Mouse (Mus musculus): ENCODE results near the gene Wdr25. TPM values are rescaled to one million over a fixed set of nuclear protein-coding genes. Genes with fewer than 3 reads are reported as not detected.
A peak's percentile ranks its signal among the peaks of the same experiment; 100 is the strongest.

Wdr25 gene
- polyA plus RNA-seq, 1 experiment from 2014 or later, result 5.6 TPM

- no peaks in the 10 kb centered on the region for H3K4me1 ChIP-seq (ENCODE audit: control insufficient read depth, insufficient read depth, low read length)
- ATAC-seq (replicated peaks; ENCODE audit: insufficient number of reproducible peaks, low FRiP score, low TSS enrichment, low read depth), result no peak
- 60% methylated on average over 1 of the region's 1 CpGs for WGBS
- no peak overlapping the region for H3K4me2 ChIP-seq (ENCODE audit: low read depth, low read length)
- H3K9me3 ChIP-seq (replicated peaks; ENCODE audit: control insufficient read depth, low read length), result no peaks in the 10 kb centered on the region
- H3K9ac ChIP-seq (replicated peaks; ENCODE audit: low read length), result no peak overlapping the region
- H3K4me3 ChIP-seq (ENCODE audit: low read depth, low read length), result no peak overlapping the region
- H3K36me3 ChIP-seq (replicated peaks; ENCODE audit: control insufficient read depth, insufficient read depth, low read depth, low read length), result no peaks in the 10 kb centered on the region
- no peak for DNase-seq (ENCODE audit: low spot score)
- no peak overlapping the region for H3K27ac ChIP-seq (replicated peaks; ENCODE audit: low read depth, low read length)
- no peaks in the 10 kb centered on the region for H3K27me3 ChIP-seq (ENCODE audit: control insufficient read depth, insufficient read depth, low read length)
These were observed 46.8 kb downstream of the Wdr25 start for GRCm38 (mm10) chr12:108940255-108940654.

- no peak overlapping the region for H3K27ac ChIP-seq (replicated peaks; ENCODE audit: low read depth, low read length)
- H3K4me3 ChIP-seq (ENCODE audit: low read depth, low read length), result no peak overlapping the region
- H3K9me3 ChIP-seq (replicated peaks; ENCODE audit: control insufficient read depth, low read length), result no peaks in the 10 kb centered on the region
- no peaks in the 10 kb centered on the region for H3K36me3 ChIP-seq (replicated peaks; ENCODE audit: control insufficient read depth, insufficient read depth, low read depth, low read length)
- H3K4me2 ChIP-seq (ENCODE audit: low read depth, low read length), result no peak overlapping the region
- DNase-seq (ENCODE audit: low spot score) (no peak), ATAC-seq (replicated peaks; ENCODE audit: insufficient number of reproducible peaks, low FRiP score, low TSS enrichment, low read depth) (no peak)
- WGBS, result 56% methylated on average over 2 of the region's 2 CpGs
- no peak overlapping the region for H3K9ac ChIP-seq (replicated peaks; ENCODE audit: low read length)
- no peaks in the 10 kb centered on the region for H3K27me3 ChIP-seq (ENCODE audit: control insufficient read depth, insufficient read depth, low read length)
- H3K4me1 ChIP-seq (ENCODE audit: control insufficient read depth, insufficient read depth, low read length), result no peaks in the 10 kb centered on the region
These were observed 47.9 kb downstream of the Wdr25 start for GRCm38 (mm10) chr12:108941282-108941681.

- DNase-seq (ENCODE audit: low spot score), result no peak
These were observed 48.9 kb downstream of the Wdr25 start for GRCm38 (mm10) chr12:108942203-108942923.

GRCm38 (mm10) chr12:108953011-108953550, 59.6 kb downstream of the Wdr25 start:
- 85% methylated on average over 9 of the region's 9 CpGs for WGBS
- no peak for ATAC-seq (replicated peaks; ENCODE audit: insufficient number of reproducible peaks, low FRiP score, low TSS enrichment, low read depth)
- Histone ChIP-seq H3K9me3 (replicated peaks; ENCODE audit: control insufficient read depth, low read length) (no peaks in the 10 kb centered on the region), H3K36me3 (replicated peaks; ENCODE audit: control insufficient read depth, insufficient read depth, low read depth, low read length) (no peaks in the 10 kb centered on the region), H3K4me1 (ENCODE audit: control insufficient read depth, insufficient read depth, low read length) (no peaks in the 10 kb centered on the region), H3K27ac (replicated peaks; ENCODE audit: low read depth, low read length) (no peak overlapping the region), H3K9ac (replicated peaks; ENCODE audit: low read length) (no peak overlapping the region), H3K4me2 (ENCODE audit: low read depth, low read length) (no peak overlapping the region), H3K4me3 (ENCODE audit: low read depth, low read length) (no peak overlapping the region), H3K27me3 (ENCODE audit: control insufficient read depth, insufficient read depth, low read length) (no peaks in the 10 kb centered on the region)
- DNase-seq (ENCODE audit: low spot score), result no peak

More at GRCm38 (mm10) chr12:108942203-108942923, 48.9 kb downstream of the Wdr25 start:
- Histone ChIP-seq H3K4me1 (ENCODE audit: control insufficient read depth, insufficient read depth, low read length) (no peaks in the 10 kb centered on the region), H3K36me3 (replicated peaks; ENCODE audit: control insufficient read depth, insufficient read depth, low read depth, low read length) (no peaks in the 10 kb centered on the region), H3K27ac (replicated peaks; ENCODE audit: low read depth, low read length) (no peak overlapping the region), H3K4me3 (ENCODE audit: low read depth, low read length) (no peak overlapping the region), H3K9ac (replicated peaks; ENCODE audit: low read length) (no peak overlapping the region), H3K9me3 (replicated peaks; ENCODE audit: control insufficient read depth, low read length) (no peaks in the 10 kb centered on the region), H3K27me3 (ENCODE audit: control insufficient read depth, insufficient read depth, low read length) (no peaks in the 10 kb centered on the region), H3K4me2 (ENCODE audit: low read depth, low read length) (no peak overlapping the region)
- 81% methylated on average over 14 of the region's 14 CpGs for WGBS
- ATAC-seq (replicated peaks; ENCODE audit: insufficient number of reproducible peaks, low FRiP score, low TSS enrichment, low read depth), result no peak

GRCm38 (mm10) chr12:108953838-108954237, 60.4 kb downstream of the Wdr25 start:
- 11% methylated on average over 6 of the region's 6 CpGs for WGBS
- peaks cover under 1% of the 10 kb centered on the region; the same call in 1 of the 2 replicates for H3K4me1 ChIP-seq (ENCODE audit: control insufficient read depth, insufficient read depth, low read length)
- no peak overlapping the region for H3K4me2 ChIP-seq (ENCODE audit: low read depth, low read length)
- ATAC-seq (replicated peaks; ENCODE audit: insufficient number of reproducible peaks, low FRiP score, low TSS enrichment, low read depth) (peak; percentile 75), DNase-seq (ENCODE audit: low spot score) (peak; percentile 71)
- no peaks in the 10 kb centered on the region for H3K9me3 ChIP-seq (replicated peaks; ENCODE audit: control insufficient read depth, low read length)
- no peak overlapping the region for H3K4me3 ChIP-seq (ENCODE audit: low read depth, low read length)
- no peaks in the 10 kb centered on the region; the same call in 1 of the 2 replicates for H3K27me3 ChIP-seq (ENCODE audit: control insufficient read depth, insufficient read depth, low read length)
- no peak overlapping the region for H3K27ac ChIP-seq (replicated peaks; ENCODE audit: low read depth, low read length)
- no peaks in the 10 kb centered on the region for H3K36me3 ChIP-seq (replicated peaks; ENCODE audit: control insufficient read depth, insufficient read depth, low read depth, low read length)
- H3K9ac ChIP-seq (replicated peaks; ENCODE audit: low read length), result no peak overlapping the region

GRCm38 (mm10) chr12:108954456-108954855, 61.0 kb downstream of the Wdr25 start:
- 51% methylated on average over 2 of the region's 2 CpGs for WGBS
- no peak overlapping the region for H3K27ac ChIP-seq (replicated peaks; ENCODE audit: low read depth, low read length)
- no peak overlapping the region for H3K4me3 ChIP-seq (ENCODE audit: low read depth, low read length)
- DNase-seq (ENCODE audit: low spot score), result no peak
- no peak overlapping the region for H3K9ac ChIP-seq (replicated peaks; ENCODE audit: low read length)
- H3K27me3 ChIP-seq (ENCODE audit: control insufficient read depth, insufficient read depth, low read length), result no peaks in the 10 kb centered on the region; the same call in 1 of the 2 replicates
- H3K4me2 ChIP-seq (ENCODE audit: low read depth, low read length), result no peak overlapping the region
- no peaks in the 10 kb centered on the region for H3K9me3 ChIP-seq (replicated peaks; ENCODE audit: control insufficient read depth, low read length)
- peaks cover 2% of the 10 kb centered on the region; the same call in 1 of the 2 replicates for H3K4me1 ChIP-seq (ENCODE audit: control insufficient read depth, insufficient read depth, low read length)
- no peak for ATAC-seq (replicated peaks; ENCODE audit: insufficient number of reproducible peaks, low FRiP score, low TSS enrichment, low read depth)
- H3K36me3 ChIP-seq (replicated peaks; ENCODE audit: control insufficient read depth, insufficient read depth, low read depth, low read length), result no peaks in the 10 kb centered on the region

- no peak overlapping the region for H3K9ac ChIP-seq (replicated peaks; ENCODE audit: low read length)
- no peaks in the 10 kb centered on the region; the same call in 1 of the 2 replicates for H3K27me3 ChIP-seq (ENCODE audit: control insufficient read depth, insufficient read depth, low read length)
- no peak overlapping the region for H3K4me3 ChIP-seq (ENCODE audit: low read depth, low read length)
- no peaks in the 10 kb centered on the region for H3K9me3 ChIP-seq (replicated peaks; ENCODE audit: control insufficient read depth, low read length)
- no peak overlapping the region for H3K27ac ChIP-seq (replicated peaks; ENCODE audit: low read depth, low read length)
- 69% methylated on average over 7 of the region's 7 CpGs for WGBS
- no peak overlapping the region for H3K4me2 ChIP-seq (ENCODE audit: low read depth, low read length)
- no peaks in the 10 kb centered on the region for H3K36me3 ChIP-seq (replicated peaks; ENCODE audit: control insufficient read depth, insufficient read depth, low read depth, low read length)
- H3K4me1 ChIP-seq (ENCODE audit: control insufficient read depth, insufficient read depth, low read length), result peaks cover 2% of the 10 kb centered on the region; the same call in 1 of the 2 replicates
- no peak for DNase-seq (ENCODE audit: low spot score)
- ATAC-seq (replicated peaks; ENCODE audit: insufficient number of reproducible peaks, low FRiP score, low TSS enrichment, low read depth), result no peak
These were observed 65.1 kb downstream of the Wdr25 start for GRCm38 (mm10) chr12:108958483-108958882.

GRCm38 (mm10) chr12:108958991-108959638, 65.7 kb downstream of the Wdr25 start:
- no peaks in the 10 kb centered on the region for H3K9me3 ChIP-seq (replicated peaks; ENCODE audit: control insufficient read depth, low read length)
- H3K9ac ChIP-seq (replicated peaks; ENCODE audit: low read length), result peak overlapping the region; percentile 33
- H3K4me3 ChIP-seq (ENCODE audit: low read depth, low read length), result peak overlapping the region; percentile 18
- 2% methylated on average over 23 of the region's 23 CpGs for WGBS
- no peak overlapping the region for H3K27ac ChIP-seq (replicated peaks; ENCODE audit: low read depth, low read length)
- ATAC-seq (replicated peaks; ENCODE audit: insufficient number of reproducible peaks, low FRiP score, low TSS enrichment, low read depth), result peak; percentile 51; the same call in 1 of the 2 replicates
- no peaks in the 10 kb centered on the region; the same call in 1 of the 2 replicates for H3K27me3 ChIP-seq (ENCODE audit: control insufficient read depth, insufficient read depth, low read length)
- peak; percentile 67 for DNase-seq (ENCODE audit: low spot score)
- no peaks in the 10 kb centered on the region for H3K36me3 ChIP-seq (replicated peaks; ENCODE audit: control insufficient read depth, insufficient read depth, low read depth, low read length)
- H3K4me1 ChIP-seq (ENCODE audit: control insufficient read depth, insufficient read depth, low read length), result peaks cover 2% of the 10 kb centered on the region; the same call in 1 of the 2 replicates
- peak overlapping the region; percentile 41 for H3K4me2 ChIP-seq (ENCODE audit: low read depth, low read length)

Measured in embryonic facial prominence, embryonic 11.5 days (tissue).